Mouse (Mus musculus) urinary bladder, postnatal 36 days (tissue): ENCODE measurements around the gene B3galt5.
A peak's percentile ranks its signal among the peaks of the same experiment; 100 is the strongest.

ENCODE experiments used
- DNase-seq, 2 experiments: peaks; one replicate each; pipeline ENCODE4 v3.0.0; 2022; ENCODE audit warnings: low spot score in 2 of 2, mixed read lengths in 1 of 2

B3galt5 gene

GRCm38 (mm10) chr16:96341945-96342344, 106.3 kb downstream of the B3galt5 start:
- DNase-seq: no peak

- peak; percentile 49 to 69 for DNase-seq
These were observed 109.5 kb downstream of the B3galt5 start for GRCm38 (mm10) chr16:96345117-96345516.

- no peak for DNase-seq
These were observed 112.5 kb downstream of the B3galt5 start for GRCm38 (mm10) chr16:96348070-96348469.

- no peak for DNase-seq
These were observed 113.2 kb downstream of the B3galt5 start for GRCm38 (mm10) chr16:96348766-96349165.

DNA sequence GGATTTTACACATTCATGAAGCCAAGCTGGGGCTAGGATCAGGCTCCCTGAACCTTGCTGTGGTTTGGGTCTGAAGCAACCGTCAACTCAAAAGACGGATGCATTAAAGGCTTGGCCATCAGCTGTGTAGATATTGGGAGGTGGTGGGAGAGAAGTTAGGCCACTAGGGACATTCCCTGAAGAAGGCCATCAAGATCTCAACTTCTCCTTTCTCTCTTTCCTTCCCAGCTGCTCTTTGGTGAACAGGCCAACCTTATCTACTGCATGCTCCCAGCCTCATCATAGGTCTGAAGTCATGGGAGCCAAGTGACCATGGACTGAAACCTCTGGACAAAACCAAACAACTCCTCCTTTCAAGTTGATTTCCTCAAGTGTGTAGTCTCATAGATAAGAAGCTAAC, 115.9 kb downstream of the B3galt5 start:
- no peak for DNase-seq

GRCm38 (mm10) chr16:96353296-96353896, 117.8 kb downstream of the B3galt5 start:
- no peak for DNase-seq

DNA sequence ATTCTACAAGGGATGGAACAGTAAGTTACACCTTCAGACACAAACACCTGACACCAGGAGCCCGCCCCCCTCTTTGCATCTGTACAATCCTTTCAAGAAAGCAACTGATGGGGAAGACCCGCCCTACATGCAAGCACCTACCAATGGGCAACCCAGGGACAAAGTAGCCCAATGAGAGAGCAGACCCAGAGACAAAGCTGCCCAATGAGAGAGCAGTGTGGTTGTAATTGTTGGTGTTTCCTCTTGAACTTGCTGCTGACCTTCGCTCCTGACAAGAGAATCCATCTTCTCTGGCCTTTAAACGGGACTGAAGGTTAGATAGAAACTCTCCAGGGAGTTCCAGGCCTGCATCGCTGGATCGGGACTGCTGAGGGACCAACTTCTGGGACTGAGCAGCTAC, 118.4 kb downstream of the B3galt5 start:
- no peak for DNase-seq

- DNase-seq: peak; percentile 58 to 79
These were observed 122.3 kb downstream of the B3galt5 start for GRCm38 (mm10) chr16:96357903-96358302.

DNA sequence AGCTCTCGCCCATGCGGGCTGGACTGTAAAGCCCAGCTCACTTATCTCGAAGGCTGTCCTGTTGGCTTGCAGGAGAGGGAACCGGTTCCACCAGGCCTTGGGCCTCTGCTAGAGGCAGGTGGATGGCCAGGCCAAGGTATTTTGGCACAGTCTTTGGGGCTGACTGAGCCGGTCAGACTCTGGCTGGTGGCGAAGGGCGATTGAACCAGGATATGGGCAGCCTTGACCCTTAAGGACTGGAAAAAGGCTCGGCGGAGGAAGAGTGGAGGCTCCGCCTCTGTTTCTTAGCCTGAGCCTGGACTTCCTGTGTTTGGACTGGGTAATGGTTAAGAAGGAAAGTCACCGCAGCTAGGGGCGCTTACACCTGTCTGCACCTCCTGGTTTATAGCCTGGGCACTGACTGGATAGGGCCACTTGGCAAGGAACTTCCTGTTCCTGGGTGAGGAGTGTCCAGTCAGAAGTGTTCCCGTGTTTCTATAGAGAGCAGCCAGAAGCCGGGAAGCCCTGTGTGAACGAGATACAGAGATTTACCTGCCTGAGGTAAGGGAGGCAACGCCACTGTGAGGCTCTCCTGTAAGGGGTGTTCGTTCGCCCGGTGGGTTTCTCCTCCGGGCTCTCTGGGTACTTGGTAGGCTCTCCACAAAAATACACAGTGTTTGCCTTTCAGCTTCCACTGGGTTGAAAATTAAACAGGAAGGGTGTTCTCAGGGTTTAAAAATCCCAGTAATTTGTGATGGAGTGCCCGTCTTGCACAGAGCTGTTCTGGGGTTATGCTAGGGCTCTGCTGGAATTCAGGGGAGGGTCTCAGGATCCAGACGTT, 125.9 kb downstream of the B3galt5 start:
- DNase-seq: peak; percentile 52 to 59

DNA sequence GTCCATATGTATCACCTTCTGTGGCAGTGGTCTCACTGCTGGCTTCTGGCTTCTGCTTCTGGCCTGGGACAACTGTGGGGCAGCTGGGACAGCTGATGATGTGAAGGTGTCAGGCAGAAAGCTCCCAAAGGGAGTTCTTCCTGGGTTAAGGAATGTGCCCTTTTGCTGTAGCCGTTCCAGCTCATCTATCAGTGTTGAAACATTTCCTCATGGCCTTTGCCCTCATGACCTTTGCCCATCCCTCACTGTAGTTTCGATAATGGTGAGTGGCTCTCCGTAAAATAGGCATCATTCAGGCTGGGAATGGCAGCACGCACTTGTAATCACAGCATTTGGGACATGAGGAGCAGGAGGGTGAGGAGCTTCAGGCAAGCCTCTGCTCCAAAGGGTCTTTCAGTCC, 127.3 kb downstream of the B3galt5 start:
- no peak for DNase-seq

- no peak for DNase-seq
These were observed 127.7 kb downstream of the B3galt5 start for GRCm38 (mm10) chr16:96363277-96363676.

DNA sequence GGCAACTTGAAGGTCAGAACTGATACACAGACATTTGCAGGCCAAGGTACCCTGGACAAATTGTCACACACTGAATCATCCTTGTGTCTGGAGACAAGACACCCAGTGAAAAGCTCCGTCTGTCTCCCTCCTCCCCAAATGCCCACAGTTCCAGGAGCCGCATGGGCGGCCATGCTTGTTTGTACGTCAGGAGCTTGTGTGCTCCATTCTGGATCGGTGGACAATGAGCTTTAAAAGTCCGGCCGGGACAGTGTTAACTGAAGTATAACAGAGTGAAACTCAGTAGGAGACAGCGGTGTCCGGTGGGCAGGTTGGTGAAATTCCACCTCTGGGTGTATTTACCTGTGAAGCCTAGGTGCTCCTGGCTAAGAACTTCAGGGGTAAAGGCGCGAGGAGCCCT, 129.3 kb downstream of the B3galt5 start:
- no peak for DNase-seq
